Mouse (Mus musculus) kidney, adult 2 months (tissue): ENCODE data around the gene Qrsl1.

ENCODE experiments used
- CTCF ChIP-seq: fragments of 200-500 bp; conservative IDR thresholded peaks from 2 replicates; pipeline ENCODE4 v1.5.1; 2011; ENCODE audit warnings: low read depth, mild to moderate bottlenecking, control low read depth, low read length, moderate library complexity, mixed read lengths; ENCODE audit not compliant: insufficient read depth, insufficient read length
- POLR2A ChIP-seq: fragments of 200-500 bp; IDR thresholded peaks from one replicate; pipeline ENCODE4 v1.6.1; 2011; ENCODE audit warnings: low read depth, low read length, control low read depth

- TF ChIP-seq CTCF (no peak), POLR2A (no peak)
Measured at GRCm38 (mm10) chr10:43845442-43845841, 56.1 kb downstream of the Qrsl1 start.
